Mouse (Mus musculus) ES-Bruce4 (cell line): ENCODE data around the gene Psmb9. TPM values are rescaled to one million over a fixed set of nuclear protein-coding genes. Genes with fewer than 3 reads are reported as not detected.
"Not testable (repeated sequence)": the region's sequence is repeated elsewhere in the genome, so short reads cannot be mapped to it uniquely, and the experiment has no call there.

Experiments
- H3K27ac ChIP-seq: 2 replicates; pipeline ENCODE4 v1.5.1; 2012; ENCODE audit warnings: low read length, inconsistent platforms; ENCODE audit not compliant: insufficient read depth
- H3K27me3 ChIP-seq: 2 replicates; pipeline ENCODE4 v1.6.1; 2012; ENCODE audit warnings: mild to moderate bottlenecking, low read length, inconsistent platforms; ENCODE audit not compliant: control insufficient read depth, poor library complexity, insufficient read depth, severe bottlenecking
- H3K36me3 ChIP-seq: 2 replicates; pipeline ENCODE4 v1.6.1; 2012; ENCODE audit warnings: inconsistent platforms, mild to moderate bottlenecking, low read length, moderate library complexity; ENCODE audit not compliant: control insufficient read depth, poor library complexity, insufficient read depth, severe bottlenecking
- H3K4me1 ChIP-seq: one replicate; pipeline ENCODE4 v1.8.1; 2011; ENCODE audit warnings: low read length; ENCODE audit not compliant: control insufficient read depth, insufficient read depth
- H3K4me3 ChIP-seq: 2 replicates; pipeline ENCODE4 v1.5.1; 2011; ENCODE audit warnings: low read depth, mild to moderate bottlenecking, low read length
- H3K9ac ChIP-seq: 2 replicates; pipeline ENCODE4 v1.6.1; 2012; ENCODE audit warnings: low read depth, mild to moderate bottlenecking, inconsistent platforms; ENCODE audit not compliant: poor library complexity, severe bottlenecking
- H3K9me3 ChIP-seq: replicated peaks from 2 replicates; pipeline ENCODE4 v1.6.1; 2012; ENCODE audit warnings: mild to moderate bottlenecking, low read length, inconsistent platforms; ENCODE audit not compliant: control insufficient read depth, poor library complexity, insufficient read depth, severe bottlenecking
- CTCF ChIP-seq: IDR thresholded peaks from one replicate; pipeline ENCODE4 v1.8.1; 2011; ENCODE audit warnings: low read depth, low read length
- EP300 ChIP-seq: IDR thresholded peaks from 2 replicates; pipeline ENCODE4 v1.6.1; 2011; ENCODE audit warnings: low read depth, low read length; ENCODE audit not compliant: insufficient read depth
- POLR2A ChIP-seq: IDR thresholded peaks from one replicate; pipeline ENCODE4 v1.8.1; 2011; ENCODE audit warnings: low read length; ENCODE audit not compliant: insufficient read depth
- polyA plus RNA-seq: library from polyadenylated mRNA; stranded (reverse); fragments of >200 nt; gene quantifications from 2 replicates; pipeline ENCODE4 v1.2.4, GENCODE M21; 2011; ENCODE audit warnings: low read depth; ENCODE audit not compliant: missing spikeins, insufficient read depth, insufficient read length

Gene Psmb9
- polyA plus RNA-seq, 1 experiment, result 8.7 TPM

- no peak for TF ChIP-seq POLR2A
- no peak for TF ChIP-seq CTCF
- TF ChIP-seq EP300, result no peak
- no peaks in the 10 kb centered on the region for H3K27me3 ChIP-seq
- no peak overlapping the region for H3K9ac ChIP-seq
- no peak overlapping the region for H3K27ac ChIP-seq
- H3K36me3 ChIP-seq, result no peaks in the 10 kb centered on the region
- no peaks in the 10 kb centered on the region for H3K4me1 ChIP-seq
- peaks cover 24% of the 10 kb centered on the region for H3K9me3 ChIP-seq
- no peak overlapping the region for H3K4me3 ChIP-seq
Measured at GRCm38 (mm10) chr17:34225426-34225825, 37.9 kb upstream of the Psmb9 start.

- H3K27me3 ChIP-seq, result no peaks in the 10 kb centered on the region
- TF ChIP-seq EP300, result no peak
- no peak for TF ChIP-seq POLR2A
- H3K4me3 ChIP-seq, result no peak overlapping the region
Measured at GRCm38 (mm10) chr17:34224816-34225215, 37.3 kb upstream of the Psmb9 start.

GRCm38 (mm10) chr17:34220401-34220800, 32.8 kb upstream of the Psmb9 start:
- not testable (repeated sequence) for H3K27ac ChIP-seq, H3K9ac ChIP-seq, H3K36me3 ChIP-seq, H3K4me1 ChIP-seq, H3K4me3 ChIP-seq, H3K27me3 ChIP-seq
- H3K9me3 ChIP-seq, result peaks cover 31% of the 10 kb centered on the region

More at GRCm38 (mm10) chr17:34224816-34225215, 37.3 kb upstream of the Psmb9 start:
- H3K27ac ChIP-seq, result no peak overlapping the region
- peaks cover 22% of the 10 kb centered on the region for H3K9me3 ChIP-seq
- no peaks in the 10 kb centered on the region for H3K4me1 ChIP-seq
- H3K36me3 ChIP-seq, result no peaks in the 10 kb centered on the region
- H3K9ac ChIP-seq, result no peak overlapping the region

- H3K9me3 ChIP-seq, result peaks cover 25% of the 10 kb centered on the region
- not testable (repeated sequence) for H3K4me1 ChIP-seq, H3K9ac ChIP-seq, H3K36me3 ChIP-seq, H3K27ac ChIP-seq, H3K27me3 ChIP-seq, H3K4me3 ChIP-seq
Measured at GRCm38 (mm10) chr17:34219801-34220200, 32.2 kb upstream of the Psmb9 start.

GRCm38 (mm10) chr17:34219096-34219495, 31.5 kb upstream of the Psmb9 start:
- H3K4me1 ChIP-seq, H3K9ac ChIP-seq, H3K27ac ChIP-seq, H3K4me3 ChIP-seq, H3K36me3 ChIP-seq, H3K27me3 ChIP-seq: not testable (repeated sequence)
- H3K9me3 ChIP-seq, result peaks cover 19% of the 10 kb centered on the region

- H3K4me1 ChIP-seq, result no peaks in the 10 kb centered on the region
- no peak overlapping the region for H3K9ac ChIP-seq
- TF ChIP-seq CTCF, result no peak
- TF ChIP-seq POLR2A, result no peak
- no peak for TF ChIP-seq EP300
- H3K36me3 ChIP-seq, result no peaks in the 10 kb centered on the region
- peaks cover 16% of the 10 kb centered on the region for H3K9me3 ChIP-seq
- H3K4me3 ChIP-seq, result no peak overlapping the region
- no peaks in the 10 kb centered on the region for H3K27me3 ChIP-seq
- H3K27ac ChIP-seq, result no peak overlapping the region
Measured at GRCm38 (mm10) chr17:34218675-34219074, 31.1 kb upstream of the Psmb9 start.

- Histone ChIP-seq H3K9me3 (peaks cover 16% of the 10 kb centered on the region), H3K4me1 (no peaks in the 10 kb centered on the region), H3K27me3 (no peaks in the 10 kb centered on the region), H3K4me3 (no peak overlapping the region), H3K36me3 (no peaks in the 10 kb centered on the region), H3K27ac (no peak overlapping the region), H3K9ac (no peak overlapping the region)
- TF ChIP-seq CTCF (no peak), EP300 (no peak), POLR2A (no peak)
Measured at GRCm38 (mm10) chr17:34217986-34218385, 30.4 kb upstream of the Psmb9 start.
